Mouse (Mus musculus) hindbrain, embryonic 15.5 days (tissue): Measurements from ENCODE around the gene Hdac9. TPM values are rescaled to one million over a fixed set of nuclear protein-coding genes. Genes with fewer than 3 reads are reported as not detected.

ENCODE experiments used
- ATAC-seq: fragments of 200-750 bp; cut with Nextera tagmentation; 2 replicates; pipeline ENCODE4 v1.8.0; 2017; ENCODE audit warnings: low read depth, moderate number of reproducible peaks, moderate TSS enrichment; ENCODE audit not compliant: low FRiP score
- H3K27ac ChIP-seq: fragments of 300-500 bp; sonication (generic); replicated peaks from 2 replicates; pipeline ENCODE4 v1.5.1; 2015; ENCODE audit warnings: mild to moderate bottlenecking, inconsistent platforms
- H3K27me3 ChIP-seq: fragments of 300-500 bp; sonication (generic); 2 replicates; pipeline ENCODE4 v1.6.1; 2015; ENCODE audit warnings: control low read depth, inconsistent platforms
- H3K36me3 ChIP-seq: fragments of 300-500 bp; sonication (generic); 2 replicates; pipeline ENCODE4 v1.6.1; 2015; ENCODE audit warnings: control low read depth, inconsistent platforms
- H3K4me1 ChIP-seq: fragments of 300-500 bp; sonication (generic); replicated peaks from 2 replicates; pipeline ENCODE4 v1.6.1; 2015; ENCODE audit warnings: control low read depth, inconsistent platforms
- H3K4me2 ChIP-seq: fragments of 300-500 bp; sonication (generic); 2 replicates; pipeline ENCODE4 v1.6.1; 2015; ENCODE audit warnings: moderate library complexity, mild to moderate bottlenecking, inconsistent platforms
- H3K4me3 ChIP-seq: fragments of 300-500 bp; sonication (generic); 2 replicates; pipeline ENCODE4 v1.5.1; 2015; ENCODE audit warnings: mild to moderate bottlenecking, inconsistent platforms
- H3K9ac ChIP-seq: fragments of 300-500 bp; sonication (generic); 2 replicates; pipeline ENCODE4 v1.6.1; 2015; ENCODE audit warnings: inconsistent platforms
- H3K9me3 ChIP-seq: fragments of 300-500 bp; sonication (generic); 2 replicates; pipeline ENCODE4 v1.6.1; 2016; ENCODE audit warnings: control low read depth, inconsistent platforms
- WGBS: fragments of 180-500 bp; shearing (Covaris S2); methylation state at CpG from one replicate; pipeline ENCODE4 v1.1.7; 2015; 5-methylcytosine and 5-hydroxymethylcytosine counted together
- polyA plus RNA-seq: library from polyadenylated mRNA; unstranded; fragments of >200 nt; fragmentation: Nextera tagmentation; extraction: Ambion mirVana; gene quantifications from 2 replicates; pipeline ENCODE4 v1.2.1, GENCODE M21; 2015

Gene Hdac9
- polyA plus RNA-seq, 1 experiment from 2014 or later, result 12.3 TPM

DNA sequence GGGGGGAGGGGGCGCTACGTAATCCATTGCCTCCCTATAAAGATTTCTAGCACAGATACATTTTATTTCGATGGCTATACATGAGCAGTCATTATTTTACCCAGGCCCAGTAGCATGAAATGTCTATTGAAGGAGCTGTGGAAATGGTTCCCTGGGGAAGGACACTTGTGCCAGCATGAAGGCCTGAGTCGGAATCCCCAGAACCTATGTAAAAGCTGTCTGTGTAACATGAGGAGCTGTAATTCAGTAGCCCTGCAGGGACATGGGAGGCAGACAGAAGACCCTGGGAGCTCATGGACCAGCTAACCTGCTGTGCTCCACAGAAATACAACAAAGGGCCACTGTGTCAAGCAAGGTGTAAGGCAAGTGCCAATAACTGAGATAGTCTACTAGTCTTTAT is 75.7 kb downstream of the Hdac9 start:
- no peak overlapping the region for H3K27ac ChIP-seq
- H3K9me3 ChIP-seq, result no peaks in the 10 kb centered on the region
- H3K4me2 ChIP-seq, result no peak overlapping the region
- ATAC-seq, result no peak
- WGBS, result 71% methylated on average over 4 of the region's 4 CpGs
- H3K4me3 ChIP-seq, result no peak overlapping the region
- 0 out of 2 replicates have a peak, but pooled peaks cover 4% of the 10 kb centered on the region for H3K27me3 ChIP-seq
- no peaks in the 10 kb centered on the region for H3K36me3 ChIP-seq
- H3K9ac ChIP-seq, result no peak overlapping the region
- no peaks in the 10 kb centered on the region for H3K4me1 ChIP-seq

GRCm38 (mm10) chr12:34837318-34837717 is 79.6 kb downstream of the Hdac9 start:
- ATAC-seq, result no peak
- WGBS, result 18% methylated on average over 5 of the region's 5 CpGs
- Histone ChIP-seq H3K9ac (no peak overlapping the region), H3K36me3 (no peaks in the 10 kb centered on the region), H3K4me2 (no peak overlapping the region), H3K4me1 (no peaks in the 10 kb centered on the region), H3K27me3 (peaks cover 16% of the 10 kb centered on the region), H3K4me3 (no peak overlapping the region), H3K27ac (no peak overlapping the region), H3K9me3 (no peaks in the 10 kb centered on the region)

- Histone ChIP-seq H3K4me3 (no peak overlapping the region), H3K9ac (no peak overlapping the region), H3K4me2 (no peak overlapping the region), H3K36me3 (no peaks in the 10 kb centered on the region), H3K9me3 (no peaks in the 10 kb centered on the region), H3K4me1 (no peaks in the 10 kb centered on the region), H3K27me3 (peaks cover 16% of the 10 kb centered on the region), H3K27ac (no peak overlapping the region)
- WGBS, result 32% methylated on average over 1 of the region's 1 CpGs
- no peak for ATAC-seq
Measured at GRCm38 (mm10) chr12:34836864-34837263, 80.0 kb downstream of the Hdac9 start.

DNA sequence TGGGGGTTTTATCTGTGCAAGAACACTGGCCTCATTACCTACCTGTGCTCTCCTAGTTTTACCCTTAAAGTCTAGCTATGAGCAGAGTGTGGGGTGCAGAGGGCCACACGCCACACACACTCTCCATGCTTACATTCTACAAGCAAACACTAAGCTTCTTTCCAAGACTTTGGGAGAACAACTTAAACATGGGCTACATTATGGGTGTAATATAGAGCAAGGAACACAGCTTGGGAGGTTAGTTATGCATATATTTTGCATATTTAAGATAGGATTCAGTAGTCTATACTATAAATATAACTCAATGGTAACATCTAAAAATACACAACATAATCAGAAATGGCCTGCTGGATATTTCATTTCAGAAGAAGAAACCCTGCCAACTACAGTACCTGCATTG is 80.8 kb downstream of the Hdac9 start:
- H3K27me3 ChIP-seq, result peaks cover 16% of the 10 kb centered on the region
- ATAC-seq, result no peak
- WGBS, result 100% methylated on average over 1 of the region's 1 CpGs

GRCm38 (mm10) chr12:34835493-34835892 is 81.4 kb downstream of the Hdac9 start:
- H3K4me3 ChIP-seq, result no peak overlapping the region
- no peaks in the 10 kb centered on the region for H3K36me3 ChIP-seq
- peaks cover 16% of the 10 kb centered on the region for H3K27me3 ChIP-seq
- no peak for ATAC-seq
- no peak overlapping the region for H3K9ac ChIP-seq
- 91% methylated on average over 3 of the region's 3 CpGs for WGBS
- H3K4me1 ChIP-seq, result no peaks in the 10 kb centered on the region
- H3K9me3 ChIP-seq, result no peaks in the 10 kb centered on the region
- H3K27ac ChIP-seq, result no peak overlapping the region
- no peak overlapping the region for H3K4me2 ChIP-seq

More for the DNA sequence above, 80.8 kb downstream of the Hdac9 start:
- no peak overlapping the region for H3K4me2 ChIP-seq
- H3K36me3 ChIP-seq, result no peaks in the 10 kb centered on the region
- no peak overlapping the region for H3K4me3 ChIP-seq
- no peak overlapping the region for H3K9ac ChIP-seq
- H3K4me1 ChIP-seq, result no peaks in the 10 kb centered on the region
- no peaks in the 10 kb centered on the region for H3K9me3 ChIP-seq
- H3K27ac ChIP-seq, result no peak overlapping the region

GRCm38 (mm10) chr12:34828684-34829083 is 88.2 kb downstream of the Hdac9 start:
- 58% methylated on average over 3 of the region's 3 CpGs for WGBS
- no peaks in the 10 kb centered on the region for H3K9me3 ChIP-seq
- no peak overlapping the region for H3K4me2 ChIP-seq
- H3K27ac ChIP-seq, result no peak overlapping the region
- H3K4me1 ChIP-seq, result no peaks in the 10 kb centered on the region
- H3K9ac ChIP-seq, result no peak overlapping the region
- no peaks in the 10 kb centered on the region for H3K36me3 ChIP-seq
- ATAC-seq, result no peak
- H3K4me3 ChIP-seq, result no peak overlapping the region
- no peaks in the 10 kb centered on the region for H3K27me3 ChIP-seq

- no peak overlapping the region for H3K4me3 ChIP-seq
Measured at GRCm38 (mm10) chr12:34826931-34827330, 90.0 kb downstream of the Hdac9 start.

DNA sequence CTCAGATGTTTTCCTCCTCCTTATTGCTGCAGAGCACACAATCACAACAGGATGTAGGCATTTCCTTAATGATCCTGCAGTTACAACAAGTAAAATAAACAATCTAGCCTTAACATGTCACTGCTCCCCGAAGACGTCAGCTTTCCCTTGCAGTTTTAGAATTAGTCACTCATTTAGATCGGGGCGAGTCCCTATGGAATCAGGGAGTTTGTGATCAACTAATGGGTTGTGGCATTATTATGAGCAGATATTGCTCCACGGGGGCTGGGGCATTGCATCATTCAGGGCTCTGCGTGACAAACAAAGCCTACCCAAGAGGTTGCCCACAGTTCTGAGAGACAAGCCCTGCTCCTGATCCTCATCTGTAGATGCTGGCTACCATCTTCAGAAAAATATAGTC is 96.7 kb downstream of the Hdac9 start:
- 69% methylated on average over 6 of the region's 6 CpGs for WGBS

More at GRCm38 (mm10) chr12:34826931-34827330, 90.0 kb downstream of the Hdac9 start:
- Histone ChIP-seq H3K27me3 (no peaks in the 10 kb centered on the region), H3K9ac (no peak overlapping the region), H3K9me3 (no peaks in the 10 kb centered on the region), H3K27ac (no peak overlapping the region), H3K4me2 (no peak overlapping the region), H3K36me3 (no peaks in the 10 kb centered on the region), H3K4me1 (no peaks in the 10 kb centered on the region)
- ATAC-seq, result no peak
- WGBS, result 91% methylated on average over 4 of the region's 4 CpGs

DNA sequence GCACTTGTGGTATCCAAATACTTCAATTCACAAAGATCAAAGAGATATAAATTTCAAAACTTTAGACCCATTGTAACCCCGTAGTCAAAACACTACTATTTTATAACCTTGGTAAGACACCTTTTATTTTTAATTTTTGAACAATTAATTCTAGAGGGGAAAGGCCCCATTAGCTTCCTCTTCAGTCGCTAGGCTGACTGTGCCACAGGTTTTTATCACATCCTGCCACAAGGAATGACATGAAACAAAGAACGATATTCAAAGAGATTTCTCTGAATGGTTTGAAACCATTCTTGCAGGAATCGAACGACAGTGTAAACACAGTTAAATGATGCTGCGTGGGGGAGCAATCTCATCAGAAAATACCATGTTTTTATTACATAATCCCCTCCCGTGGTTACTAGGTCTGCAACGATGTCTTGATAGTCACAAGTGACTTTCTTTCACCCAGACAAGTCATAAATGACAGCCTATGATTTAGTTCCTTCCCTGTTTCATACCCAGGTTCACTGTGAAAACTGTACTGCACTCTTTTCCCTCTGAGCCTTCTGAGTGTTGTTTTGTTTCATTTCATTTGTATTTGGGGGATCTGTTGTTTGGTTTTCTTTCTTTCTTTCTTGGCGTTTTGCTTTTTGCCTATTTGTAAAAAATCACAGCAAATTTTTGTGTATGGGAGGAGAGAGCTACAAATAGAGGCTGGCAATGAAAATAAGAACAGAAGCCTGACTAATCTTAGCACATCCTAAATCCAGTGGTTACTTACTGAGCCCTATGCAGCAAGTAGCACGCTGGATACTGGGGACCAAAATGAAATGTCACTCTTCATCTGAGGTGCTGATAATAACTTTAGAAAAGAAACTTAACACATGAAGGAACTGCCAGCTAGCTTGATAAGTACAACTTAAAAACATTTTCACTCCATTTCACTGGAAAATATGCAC is 105.0 kb downstream of the Hdac9 start:
- WGBS, result 72% methylated on average over 10 of the region's 10 CpGs
- Histone ChIP-seq H3K36me3 (no peaks in the 10 kb centered on the region), H3K27ac (no peak overlapping the region), H3K4me2 (no peak overlapping the region), H3K4me1 (no peaks in the 10 kb centered on the region), H3K4me3 (no peak overlapping the region), H3K27me3 (no peaks in the 10 kb centered on the region), H3K9me3 (no peaks in the 10 kb centered on the region), H3K9ac (no peak overlapping the region)
- ATAC-seq, result no peak

More for the DNA sequence above, 96.7 kb downstream of the Hdac9 start:
- H3K9me3 ChIP-seq, result no peaks in the 10 kb centered on the region
- no peak for ATAC-seq
- no peaks in the 10 kb centered on the region for H3K4me1 ChIP-seq
- no peak overlapping the region for H3K4me3 ChIP-seq
- H3K4me2 ChIP-seq, result no peak overlapping the region
- no peaks in the 10 kb centered on the region for H3K27me3 ChIP-seq
- no peaks in the 10 kb centered on the region for H3K36me3 ChIP-seq
- no peak overlapping the region for H3K27ac ChIP-seq
- no peak overlapping the region for H3K9ac ChIP-seq

- WGBS, result 87% methylated on average over 2 of the region's 2 CpGs
- ATAC-seq, result no peak
- H3K27me3 ChIP-seq, result no peaks in the 10 kb centered on the region
Measured at GRCm38 (mm10) chr12:34810221-34810620, 106.7 kb downstream of the Hdac9 start.

DNA sequence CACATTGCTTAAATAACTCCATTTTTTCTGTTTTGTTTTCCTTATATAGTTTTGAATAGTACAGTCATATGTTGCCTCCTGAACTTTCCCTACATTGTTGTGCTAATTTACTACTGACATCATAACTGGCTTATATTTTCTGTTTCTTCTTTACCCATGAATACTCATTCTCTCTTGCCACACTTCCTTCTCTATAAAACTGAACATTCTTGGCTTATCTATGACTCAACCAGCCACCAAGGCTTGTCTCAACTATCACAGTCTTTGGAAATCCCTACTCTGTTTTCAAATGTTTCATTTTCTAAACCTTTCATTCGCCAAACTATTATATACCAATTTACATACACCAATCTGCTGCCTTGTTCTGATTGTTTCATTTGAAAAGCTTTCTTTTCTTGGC is 108.7 kb downstream of the Hdac9 start:
- H3K4me1 ChIP-seq, result no peaks in the 10 kb centered on the region
- WGBS, result 89% methylated on average over 1 of the region's 1 CpGs
- H3K9ac ChIP-seq, result no peak overlapping the region
- no peaks in the 10 kb centered on the region for H3K36me3 ChIP-seq
- no peak overlapping the region for H3K4me3 ChIP-seq
- H3K4me2 ChIP-seq, result no peak overlapping the region
- H3K27me3 ChIP-seq, result no peaks in the 10 kb centered on the region
- no peak overlapping the region for H3K27ac ChIP-seq
- no peaks in the 10 kb centered on the region for H3K9me3 ChIP-seq
- ATAC-seq, result no peak

More at GRCm38 (mm10) chr12:34810221-34810620, 106.7 kb downstream of the Hdac9 start:
- Histone ChIP-seq H3K9ac (no peak overlapping the region), H3K4me2 (no peak overlapping the region), H3K4me1 (no peaks in the 10 kb centered on the region), H3K9me3 (no peaks in the 10 kb centered on the region), H3K36me3 (no peaks in the 10 kb centered on the region), H3K4me3 (no peak overlapping the region), H3K27ac (no peak overlapping the region)

DNA sequence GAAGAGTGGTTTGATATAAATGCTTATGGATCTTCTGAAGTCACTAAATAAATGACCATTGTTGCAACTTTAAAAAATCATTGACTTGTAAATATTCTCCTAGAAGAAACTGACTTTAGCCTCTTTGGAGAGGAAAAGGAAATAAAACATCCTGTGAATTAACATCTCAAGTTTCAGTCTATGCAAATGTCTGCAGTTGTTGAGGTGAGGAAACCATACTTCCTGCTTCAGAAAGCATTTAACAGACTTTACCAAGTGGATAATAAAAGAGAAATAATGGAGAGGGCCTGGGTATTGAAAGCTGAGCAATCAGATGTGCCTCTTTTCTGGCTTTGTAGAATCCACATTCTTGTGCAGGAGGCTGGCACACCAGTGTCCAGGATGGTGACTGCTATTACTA is 110.4 kb downstream of the Hdac9 start:
- Histone ChIP-seq H3K27me3 (no peaks in the 10 kb centered on the region), H3K4me2 (no peak overlapping the region), H3K27ac (no peak overlapping the region)

More for the DNA sequence above, 110.4 kb downstream of the Hdac9 start:
- H3K9me3 ChIP-seq, result no peaks in the 10 kb centered on the region
- no peak overlapping the region for H3K4me3 ChIP-seq
- H3K36me3 ChIP-seq, result no peaks in the 10 kb centered on the region
- H3K4me1 ChIP-seq, result no peaks in the 10 kb centered on the region
- no peak for ATAC-seq
- H3K9ac ChIP-seq, result no peak overlapping the region
